Mouse (Mus musculus) yolk sac, embryonic 10.5 days (tissue): ENCODE data around the gene Vwa5b2.

Source experiments
- DNase-seq: peaks from one replicate; pipeline ENCODE4 v3.0.0-alpha.2; 2017; ENCODE audit warnings: low spot score

Gene Vwa5b2

GRCm38 (mm10) chr16:20589366-20589938, at the start of gene Vwa5b2:
Gene Vwa5b2, plus strand, starts transcription at chr16:20589471.
- DNase-seq, result no peak

- DNase-seq, result no peak
Observed at GRCm38 (mm10) chr16:20539649-20540048, 49.6 kb upstream of the Vwa5b2 start.

GRCm38 (mm10) chr16:20540438-20540837, 48.8 kb upstream of the Vwa5b2 start:
- peak; percentile 78 for DNase-seq

- DNase-seq, result no peak
Observed at GRCm38 (mm10) chr16:20545696-20546095, 43.6 kb upstream of the Vwa5b2 start.

GRCm38 (mm10) chr16:20547423-20547822, 41.8 kb upstream of the Vwa5b2 start:
- peak; percentile 14 for DNase-seq

- DNase-seq, result peak; percentile 99
Observed at GRCm38 (mm10) chr16:20548096-20548948, 40.9 kb upstream of the Vwa5b2 start, which contains the start of gene Abcf3. Gene Abcf3, plus strand, starts transcription at chr16:20548577.

- no peak for DNase-seq
Observed at GRCm38 (mm10) chr16:20549161-20549560, 40.1 kb upstream of the Vwa5b2 start.

GRCm38 (mm10) chr16:20551691-20552090, 37.6 kb upstream of the Vwa5b2 start:
- no peak for DNase-seq

- no peak for DNase-seq
Observed at GRCm38 (mm10) chr16:20552594-20552993, 36.7 kb upstream of the Vwa5b2 start.

- DNase-seq, result no peak
Observed at GRCm38 (mm10) chr16:20555000-20555399, 34.3 kb upstream of the Vwa5b2 start.

- no peak for DNase-seq
Observed at GRCm38 (mm10) chr16:20557381-20557780, 31.9 kb upstream of the Vwa5b2 start.

GRCm38 (mm10) chr16:20565075-20565474, 24.2 kb upstream of the Vwa5b2 start:
- DNase-seq, result no peak

GRCm38 (mm10) chr16:20589939-20590679, 838 bp downstream of the Vwa5b2 start:
- DNase-seq, result peak; percentile 53

- DNase-seq, result peak; percentile 31
Observed at GRCm38 (mm10) chr16:20590680-20591038, 1.4 kb downstream of the Vwa5b2 start.

- DNase-seq, result no peak
Observed at GRCm38 (mm10) chr16:20591076-20591705, 1.9 kb downstream of the Vwa5b2 start.

- DNase-seq, result no peak
Observed at GRCm38 (mm10) chr16:20595060-20595673, 5.9 kb downstream of the Vwa5b2 start.

- no peak for DNase-seq
Observed at GRCm38 (mm10) chr16:20595737-20596136, 6.5 kb downstream of the Vwa5b2 start.

GRCm38 (mm10) chr16:20596687-20597441, 7.6 kb downstream of the Vwa5b2 start:
- DNase-seq, result no peak

GRCm38 (mm10) chr16:20600511-20600910, 11.2 kb downstream of the Vwa5b2 start:
- no peak for DNase-seq

- no peak for DNase-seq
Observed at GRCm38 (mm10) chr16:20604705-20605104, 15.4 kb downstream of the Vwa5b2 start.
